8 mouse cellular contexts compared by ENCODE assay signal in the genomic region with DNA sequence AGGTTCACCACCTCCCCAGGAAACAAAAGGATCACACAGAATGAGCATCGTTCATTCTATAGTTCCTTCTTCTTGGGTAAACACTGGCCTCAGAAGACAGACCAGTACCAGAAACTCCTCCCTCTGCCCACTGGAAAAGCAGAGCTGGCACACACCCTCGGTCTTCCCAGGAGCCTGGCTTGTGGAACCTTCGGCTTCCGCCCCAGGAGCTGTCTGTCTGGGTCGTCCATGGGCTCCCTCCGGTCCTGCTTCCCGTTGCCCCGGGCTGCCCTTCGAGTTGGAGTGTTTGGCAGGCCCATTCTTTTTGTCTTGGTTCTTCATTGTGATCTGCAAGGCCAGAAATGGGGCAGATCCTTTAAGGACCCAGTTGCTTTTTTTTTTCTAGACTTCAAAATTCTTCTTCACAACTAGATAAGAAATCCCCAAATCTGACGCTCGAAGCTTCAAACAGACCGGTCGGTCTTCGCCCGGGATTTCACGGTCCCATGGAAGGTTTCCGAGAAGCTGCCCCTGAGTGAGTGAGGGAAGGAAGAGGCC. TPM values are rescaled to one million over a fixed set of nuclear protein-coding genes. Genes with fewer than 3 reads are reported as not detected.
DNase-seq lines count a peak whose midpoint lies in the region; ATAC-seq and TF ChIP-seq lines count a peak whose summit lies in the region.

No protein-coding gene starts in this region.

- no peak for TF ChIP-seq EP300 in MEL (IDR thresholded peaks at IDR 0.05; ENCODE audit: low read depth in 1 of 2, low read length in 2 of 2)

- DNase-seq in 3T3-L1 (ENCODE audit: low read depth, low spot score) = peak; percentile 68
- DNase-seq in MEL (ENCODE audit: low read depth, low spot score) = no peak
- DNase-seq in embryonic facial prominence, embryonic 14.5 days (ENCODE audit: low spot score) = peak; percentile 23
- no peak for DNase-seq in limb, embryonic 10.5 days (ENCODE audit: low spot score)
- DNase-seq in midbrain, embryonic 10.5 days (ENCODE audit: low spot score) = no peak
- DNase-seq in T-cell, adult 2 months (ENCODE audit: low spot score) = no peak

- TF ChIP-seq RAD21 in MEL (IDR thresholded peaks at IDR 0.05; ENCODE audit: low read depth, low read length) = no peak

- peaks cover 6 to 11% of the 10 kb centered on the region in 2 experiments; a peak in 3 of 4 replicates for H3K36me3 ChIP-seq in MEL (ENCODE audit: control insufficient read depth in 1 of 2, insufficient read depth in 2 of 2, low read length in 2 of 2)
- H3K36me3 ChIP-seq in embryonic facial prominence, embryonic 14.5 days (ENCODE audit: control insufficient read depth, insufficient read depth, low read length) = peaks cover 53% of the 10 kb centered on the region
- peaks cover 37% of the 10 kb centered on the region for H3K36me3 ChIP-seq in heart, embryonic 15.5 days
- peaks cover 69% of the 10 kb centered on the region for H3K36me3 ChIP-seq in limb, embryonic 10.5 days
- H3K36me3 ChIP-seq in midbrain, embryonic 10.5 days = peaks cover 59% of the 10 kb centered on the region

- H3K4me2 ChIP-seq in embryonic facial prominence, embryonic 14.5 days (ENCODE audit: low read depth, low read length) = peak overlapping the region; percentile 89
- H3K4me2 ChIP-seq in heart, embryonic 15.5 days = peak overlapping the region; percentile 81

- peak overlapping the region; percentile 72 for H3K27ac ChIP-seq in MEL (ENCODE audit: control insufficient read depth, low read depth, low read length)
- H3K27ac ChIP-seq in embryonic facial prominence, embryonic 14.5 days (replicated peaks; ENCODE audit: low read depth, low read length) = peak overlapping the region; percentile 94
- H3K27ac ChIP-seq in heart, embryonic 15.5 days = peak overlapping the region; percentile 97
- peak overlapping the region; percentile 93 for H3K27ac ChIP-seq in limb, embryonic 10.5 days
- H3K27ac ChIP-seq in midbrain, embryonic 10.5 days (replicated peaks) = peak overlapping the region; percentile 93

- no peak for ATAC-seq in embryonic facial prominence, embryonic 14.5 days (ENCODE audit: low read depth)
- no peak for ATAC-seq in heart, embryonic 15.5 days (replicated peaks; ENCODE audit: insufficient number of reproducible peaks, insufficient read depth, low FRiP score, low read depth)
- ATAC-seq in inflammation-experienced regulatory T-cells, adult 6 months = no peak

- WGBS in embryonic facial prominence, embryonic 14.5 days = 3% methylated on average over 17 of the region's 17 CpGs
- WGBS in heart, embryonic 15.5 days = 1% methylated on average over 17 of the region's 17 CpGs
- 13% methylated on average over 17 of the region's 17 CpGs for WGBS in limb, embryonic 10.5 days
- 11% methylated on average over 17 of the region's 17 CpGs for WGBS in midbrain, embryonic 10.5 days

- peak overlapping the region; percentile 73 to 91 for H3K4me3 ChIP-seq in MEL (ENCODE audit: control insufficient read depth in 1 of 2, insufficient read depth in 1 of 2, low read depth in 2 of 2, low read length in 2 of 2)
- H3K4me3 ChIP-seq in embryonic facial prominence, embryonic 14.5 days (ENCODE audit: low read depth, low read length) = peak overlapping the region; percentile 70
- H3K4me3 ChIP-seq in heart, embryonic 15.5 days = peak overlapping the region; percentile 73
- H3K4me3 ChIP-seq in limb, embryonic 10.5 days = peak overlapping the region; percentile 78
- H3K4me3 ChIP-seq in midbrain, embryonic 10.5 days = peak overlapping the region; percentile 83

- peaks cover 20% of the 10 kb centered on the region for H3K79me2 ChIP-seq in MEL (ENCODE audit: control insufficient read depth, insufficient read depth, low read length, poor library complexity)

- H3K27me3 ChIP-seq in MEL (ENCODE audit: control insufficient read depth in 1 of 2, insufficient read depth in 2 of 2, low read length in 2 of 2) = no peaks in the 10 kb centered on the region
- H3K27me3 ChIP-seq in embryonic facial prominence, embryonic 14.5 days (replicated peaks; ENCODE audit: control insufficient read depth, insufficient read depth, low read length) = no peaks in the 10 kb centered on the region
- no peaks in the 10 kb centered on the region for H3K27me3 ChIP-seq in heart, embryonic 15.5 days
- H3K27me3 ChIP-seq in limb, embryonic 10.5 days (ENCODE audit: low read depth, poor library complexity, severe bottlenecking) = no peaks in the 10 kb centered on the region
- H3K27me3 ChIP-seq in midbrain, embryonic 10.5 days (ENCODE audit: low read depth, poor library complexity, severe bottlenecking) = no peaks in the 10 kb centered on the region

- TF ChIP-seq POLR2A in MEL (IDR thresholded peaks at IDR 0.05; ENCODE audit: control insufficient read depth in 1 of 2, insufficient read depth in 1 of 2, low read depth in 1 of 2, low read length in 2 of 2, poor library complexity in 1 of 2) = no peak; a peak in 1 of 4 replicates

- H3K9me3 ChIP-seq in MEL (replicated peaks; ENCODE audit: insufficient read depth, low read length) = no peaks in the 10 kb centered on the region
- H3K9me3 ChIP-seq in embryonic facial prominence, embryonic 14.5 days (ENCODE audit: control insufficient read depth, low read length) = no peaks in the 10 kb centered on the region
- no peaks in the 10 kb centered on the region for H3K9me3 ChIP-seq in heart, embryonic 15.5 days (replicated peaks)
- no peaks in the 10 kb centered on the region for H3K9me3 ChIP-seq in limb, embryonic 10.5 days (replicated peaks)
- no peaks in the 10 kb centered on the region for H3K9me3 ChIP-seq in midbrain, embryonic 10.5 days (replicated peaks)

- H3K4me1 ChIP-seq in MEL (ENCODE audit: control insufficient read depth in 1 of 2, insufficient read depth in 2 of 2, low read length in 2 of 2) = peaks cover 0 to 20% of the 10 kb centered on the region in 2 experiments; a peak in 2 of 4 replicates
- H3K4me1 ChIP-seq in embryonic facial prominence, embryonic 14.5 days (ENCODE audit: control insufficient read depth, insufficient read depth, low read length) = peaks cover 21% of the 10 kb centered on the region
- H3K4me1 ChIP-seq in heart, embryonic 15.5 days (replicated peaks) = peaks cover 32% of the 10 kb centered on the region
- H3K4me1 ChIP-seq in limb, embryonic 10.5 days = peaks cover 27% of the 10 kb centered on the region
- H3K4me1 ChIP-seq in midbrain, embryonic 10.5 days = peaks cover 28% of the 10 kb centered on the region

- peak overlapping the region; percentile 98 for H3K9ac ChIP-seq in MEL (ENCODE audit: control insufficient read depth, low read depth, low read length, poor library complexity, severe bottlenecking)
- peak overlapping the region; percentile 90 for H3K9ac ChIP-seq in embryonic facial prominence, embryonic 14.5 days (ENCODE audit: low read depth, low read length)
- H3K9ac ChIP-seq in heart, embryonic 15.5 days = peak overlapping the region; percentile 73

- no peak for TF ChIP-seq CTCF in MEL (IDR thresholded peaks at IDR 0.05 in 2 of 3, conservative IDR thresholded peaks at IDR 0.05 in 1 of 3; ENCODE audit: control insufficient read depth in 1 of 3, insufficient read depth in 1 of 3, low read depth in 2 of 3, low read length in 3 of 3, poor library complexity in 1 of 3, severe bottlenecking in 1 of 3)

RNA-seq across cellular contexts. Expression of a gene that starts 0.7 kb away (rescaled TPM):
- total RNA-seq in MEL (2012; rRNA removed) = 68.0 and 69.5 TPM in 2 replicates
- 10 to 100 TPM in 1 of 2 experiments, not detected in 1; 68.9 TPM for polyA plus RNA-seq in MEL (2012; ENCODE audit: insufficient read depth in 1 of 2, insufficient read length in 2 of 2, low read depth in 1 of 2, low replicate concordance in 2 of 2, missing spikeins in 1 of 2)
- polyA plus RNA-seq in embryonic facial prominence, embryonic 14.5 days (2014; fragmentation: Nextera tagmentation; extraction: Ambion mirVana) = 96.7 and 111 TPM in 2 replicates
- 38.4 and 50.8 TPM in 2 replicates for polyA plus RNA-seq in heart, embryonic 15.5 days (2015; fragmentation: Nextera tagmentation; extraction: Ambion mirVana)
- polyA plus RNA-seq in limb, embryonic 10.5 days (2016; fragmentation: Nextera tagmentation; extraction: Ambion mirVana) = 109 and 122 TPM in 2 replicates
- polyA plus RNA-seq in midbrain, embryonic 10.5 days (2016; fragmentation: Nextera tagmentation; extraction: Ambion mirVana) = 104 and 107 TPM in 2 replicates
- 10 to 100 TPM; 17.1 to 26.8 (median 21.4) TPM for polyA plus RNA-seq in inflammation-experienced regulatory T-cells, adult 6 months (2017; shearing (Covaris generic))

RNA-seq across cellular contexts. Expression of a gene that starts 16.4 kb away (rescaled TPM):
- total RNA-seq in MEL (2012; rRNA removed) = 18.3 and 21.4 TPM in 2 replicates
- polyA plus RNA-seq in MEL (2012; ENCODE audit: insufficient read depth in 1 of 2, insufficient read length in 2 of 2, low read depth in 1 of 2, low replicate concordance in 2 of 2, missing spikeins in 1 of 2) = 10 to 100 TPM in 1 of 2 experiments, not detected in 1; 29.1 TPM
- 49.7 and 50.5 TPM in 2 replicates for polyA plus RNA-seq in embryonic facial prominence, embryonic 14.5 days (2014; fragmentation: Nextera tagmentation; extraction: Ambion mirVana)
- 47.3 and 52.4 TPM in 2 replicates for polyA plus RNA-seq in heart, embryonic 15.5 days (2015; fragmentation: Nextera tagmentation; extraction: Ambion mirVana)
- 34.9 and 42.3 TPM in 2 replicates for polyA plus RNA-seq in limb, embryonic 10.5 days (2016; fragmentation: Nextera tagmentation; extraction: Ambion mirVana)
- polyA plus RNA-seq in midbrain, embryonic 10.5 days (2016; fragmentation: Nextera tagmentation; extraction: Ambion mirVana) = 58.6 and 74.5 TPM in 2 replicates
- 10 to 100 TPM; 30.5 to 54.0 (median 35.4) TPM for polyA plus RNA-seq in inflammation-experienced regulatory T-cells, adult 6 months (2017; shearing (Covaris generic))

RNA-seq across cellular contexts. Expression of a gene that starts 21.3 kb away (rescaled TPM):
- total RNA-seq in MEL (2012; rRNA removed) = 13.6 and 15.4 TPM in 2 replicates
- polyA plus RNA-seq in MEL (2012; ENCODE audit: insufficient read depth in 1 of 2, insufficient read length in 2 of 2, low read depth in 1 of 2, low replicate concordance in 2 of 2, missing spikeins in 1 of 2) = 10 to 100 TPM in 1 of 2 experiments, not detected in 1; 18.5 TPM
- polyA plus RNA-seq in embryonic facial prominence, embryonic 14.5 days (2014; fragmentation: Nextera tagmentation; extraction: Ambion mirVana) = 26.6 and 29.3 TPM in 2 replicates
- polyA plus RNA-seq in heart, embryonic 15.5 days (2015; fragmentation: Nextera tagmentation; extraction: Ambion mirVana) = 19.0 and 22.9 TPM in 2 replicates
- 30.2 and 34.7 TPM in 2 replicates for polyA plus RNA-seq in limb, embryonic 10.5 days (2016; fragmentation: Nextera tagmentation; extraction: Ambion mirVana)
- 30.6 and 32.8 TPM in 2 replicates for polyA plus RNA-seq in midbrain, embryonic 10.5 days (2016; fragmentation: Nextera tagmentation; extraction: Ambion mirVana)
- 10 to 100 TPM; 45.5 to 63.3 (median 53.1) TPM for polyA plus RNA-seq in inflammation-experienced regulatory T-cells, adult 6 months (2017; shearing (Covaris generic))

RNA-seq across cellular contexts. Expression of a gene that starts 26.1 kb away (rescaled TPM):
- total RNA-seq in MEL (2012; rRNA removed) = 0.26 TPM in 1 of 2 replicates, not detected in the other
- 1 to 10 TPM in 1 of 2 experiments, not detected in 1; 1.3 TPM for polyA plus RNA-seq in MEL (2012; ENCODE audit: insufficient read depth in 1 of 2, insufficient read length in 2 of 2, low read depth in 1 of 2, low replicate concordance in 2 of 2, missing spikeins in 1 of 2)
- polyA plus RNA-seq in embryonic facial prominence, embryonic 14.5 days (2014; fragmentation: Nextera tagmentation; extraction: Ambion mirVana) = 1.7 and 2.4 TPM in 2 replicates
- 1.7 and 2.1 TPM in 2 replicates for polyA plus RNA-seq in heart, embryonic 15.5 days (2015; fragmentation: Nextera tagmentation; extraction: Ambion mirVana)
- polyA plus RNA-seq in limb, embryonic 10.5 days (2016; fragmentation: Nextera tagmentation; extraction: Ambion mirVana) = 1.7 and 1.8 TPM in 2 replicates
- 2.1 and 2.9 TPM in 2 replicates for polyA plus RNA-seq in midbrain, embryonic 10.5 days (2016; fragmentation: Nextera tagmentation; extraction: Ambion mirVana)
- polyA plus RNA-seq in inflammation-experienced regulatory T-cells, adult 6 months (2017; shearing (Covaris generic)) = 1 to 10 TPM; 2.1 to 5.3 (median 4.3) TPM

RNA-seq across cellular contexts. Expression of a gene that starts 32.4 kb away (rescaled TPM):
- 15.9 and 18.0 TPM in 2 replicates for total RNA-seq in MEL (2012; rRNA removed)
- polyA plus RNA-seq in MEL (2012; ENCODE audit: insufficient read depth in 1 of 2, insufficient read length in 2 of 2, low read depth in 1 of 2, low replicate concordance in 2 of 2, missing spikeins in 1 of 2) = 10 to 100 TPM; 19.6 to 66.5 TPM
- 14.1 and 14.8 TPM in 2 replicates for polyA plus RNA-seq in embryonic facial prominence, embryonic 14.5 days (2014; fragmentation: Nextera tagmentation; extraction: Ambion mirVana)
- polyA plus RNA-seq in heart, embryonic 15.5 days (2015; fragmentation: Nextera tagmentation; extraction: Ambion mirVana) = 13.6 and 16.6 TPM in 2 replicates
- 14.8 TPM in 2 replicates for polyA plus RNA-seq in limb, embryonic 10.5 days (2016; fragmentation: Nextera tagmentation; extraction: Ambion mirVana)
- polyA plus RNA-seq in midbrain, embryonic 10.5 days (2016; fragmentation: Nextera tagmentation; extraction: Ambion mirVana) = 14.7 and 16.0 TPM in 2 replicates
- 10 to 100 TPM in 1 of 3 experiments, 1 to 10 TPM in 2; 8.6 to 11.6 (median 9.9) TPM for polyA plus RNA-seq in inflammation-experienced regulatory T-cells, adult 6 months (2017; shearing (Covaris generic))

Comparison
In these comparisons a context has a peak if more than half of its experiments do, and no peak if none do; other contexts are left out.
1. DNase-seq: peak in 3T3-L1 (single experiment) and embryonic facial prominence, embryonic 14.5 days (single experiment); none in MEL (single experiment), limb, embryonic 10.5 days (single experiment), midbrain, embryonic 10.5 days (single experiment) and T-cell, adult 2 months (single experiment).
2. Peak in every context shown above with its lines, with median percentiles within 50 percentile points of each other: H3K27ac ChIP-seq, H3K4me3 ChIP-seq and H3K9ac ChIP-seq.